Mouse (Mus musculus) heart, embryonic 11.5 days (tissue): Measurements from ENCODE around the gene Pcsk7. TPM values are rescaled to one million over a fixed set of nuclear protein-coding genes. Genes with fewer than 3 reads are reported as not detected.

ENCODE experiments used
- ATAC-seq: fragments of 200-750 bp; cut with Nextera tagmentation; replicated peaks from 2 replicates; pipeline ENCODE4 v1.8.0; 2017; ENCODE audit warnings: moderate library complexity; ENCODE audit not compliant: insufficient number of reproducible peaks, low FRiP score, low TSS enrichment
- H3K27ac ChIP-seq: fragments of 300-500 bp; sonication (generic); 2 replicates; pipeline ENCODE4 v1.5.1; 2014; ENCODE audit warnings: mild to moderate bottlenecking, low read depth, low read length
- H3K27me3 ChIP-seq: fragments of 300-500 bp; sonication (generic); 2 replicates; pipeline ENCODE4 v1.6.1; 2014; ENCODE audit warnings: mild to moderate bottlenecking, low read length, mixed read lengths; ENCODE audit not compliant: control insufficient read depth, insufficient read depth
- H3K36me3 ChIP-seq: fragments of 300-500 bp; sonication (generic); 2 replicates; pipeline ENCODE4 v1.6.1; 2014; ENCODE audit warnings: mild to moderate bottlenecking, low read length, moderate library complexity, mixed read lengths; ENCODE audit not compliant: control insufficient read depth, insufficient read depth
- H3K4me1 ChIP-seq: fragments of 300-500 bp; sonication (generic); 2 replicates; pipeline ENCODE4 v1.6.1; 2014; ENCODE audit warnings: low read length; ENCODE audit not compliant: control insufficient read depth, insufficient read depth
- H3K4me2 ChIP-seq: fragments of 300-500 bp; sonication (generic); 2 replicates; pipeline ENCODE4 v1.6.1; 2014; ENCODE audit warnings: mild to moderate bottlenecking, moderate library complexity
- H3K4me3 ChIP-seq: fragments of 300-500 bp; sonication (generic); 2 replicates; pipeline ENCODE4 v1.5.1; 2014; ENCODE audit warnings: low read depth, low read length
- H3K9ac ChIP-seq: fragments of 300-500 bp; sonication (generic); 2 replicates; pipeline ENCODE4 v1.6.1; 2014; ENCODE audit warnings: mild to moderate bottlenecking, low read depth, low read length, moderate library complexity
- H3K9me3 ChIP-seq: fragments of 300-500 bp; sonication (generic); replicated peaks from 2 replicates; pipeline ENCODE4 v1.6.1; 2016; ENCODE audit warnings: low read length; ENCODE audit not compliant: control insufficient read depth
- WGBS: fragments of 180-500 bp; shearing (Covaris S2); extraction: QIAGEN DNeasy Blood & Tissue Kit; methylation state at CpG from one replicate; pipeline ENCODE4 v1.1.7; 2014; ENCODE audit not compliant: insufficient replicate concordance; 5-methylcytosine and 5-hydroxymethylcytosine counted together
- polyA plus RNA-seq: library from polyadenylated mRNA; unstranded; fragments of >200 nt; fragmentation: Nextera tagmentation; extraction: Ambion mirVana; gene quantifications from 2 replicates; pipeline ENCODE4 v1.2.1, GENCODE M21; 2014

Gene Pcsk7
- polyA plus RNA-seq, 1 experiment from 2014 or later, result 11.2 TPM

DNA sequence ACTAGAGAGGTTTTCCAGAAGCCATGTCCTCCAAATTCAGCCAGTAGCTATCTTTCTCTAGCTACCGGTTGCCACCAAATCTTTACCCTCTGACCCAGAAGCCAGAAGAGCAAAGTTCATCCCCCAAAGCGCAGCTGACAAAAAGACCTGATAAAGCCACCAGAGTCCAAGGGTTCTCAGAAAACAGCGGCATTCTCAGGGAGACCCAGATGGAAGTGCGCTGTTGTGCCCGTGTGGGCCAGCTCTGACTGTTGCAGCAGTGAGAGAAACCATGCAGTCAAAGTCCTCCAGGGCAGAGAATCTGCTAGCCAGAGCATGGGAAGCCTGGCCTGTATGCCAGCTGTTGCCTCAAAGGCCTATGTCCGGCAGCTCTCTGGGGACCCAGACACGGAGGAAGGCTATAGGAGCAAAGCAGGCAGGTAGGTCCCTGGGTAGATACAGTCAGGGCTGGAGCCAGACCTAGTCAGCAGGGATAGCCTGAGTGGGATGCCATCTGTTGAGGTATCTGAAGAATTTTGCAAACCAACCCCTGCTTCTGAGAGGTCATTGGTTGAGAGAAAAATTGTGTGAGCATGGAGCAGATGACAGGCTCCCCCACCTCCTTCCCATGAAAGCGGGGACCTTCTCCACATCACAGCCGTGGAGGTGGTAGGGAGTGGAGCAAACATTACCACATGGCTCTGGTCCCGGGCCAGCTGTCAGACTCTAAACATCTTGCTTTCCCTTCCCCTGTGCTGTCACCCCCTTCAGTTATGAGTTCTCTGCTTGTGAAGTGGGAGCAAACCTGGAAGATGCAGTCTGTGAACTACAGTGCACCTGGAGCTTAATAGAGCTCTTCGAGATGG is 26.5 kb downstream of the Pcsk7 start:
- H3K27ac ChIP-seq, result no peak overlapping the region
- 57% methylated on average over 11 of the region's 11 CpGs for WGBS
- H3K9ac ChIP-seq, result 0 out of 2 replicates have a peak overlapping the region, but pooled peaks have one; percentile 47
- peaks cover 24% of the 10 kb centered on the region for H3K4me1 ChIP-seq
- no peak for ATAC-seq
- H3K9me3 ChIP-seq, result no peaks in the 10 kb centered on the region
- peaks cover 15% of the 10 kb centered on the region for H3K36me3 ChIP-seq
- no peaks in the 10 kb centered on the region for H3K27me3 ChIP-seq
- H3K4me2 ChIP-seq, result peak overlapping the region; percentile 62
- 0 out of 2 replicates have a peak overlapping the region, but pooled peaks have one; percentile 5 for H3K4me3 ChIP-seq

DNA sequence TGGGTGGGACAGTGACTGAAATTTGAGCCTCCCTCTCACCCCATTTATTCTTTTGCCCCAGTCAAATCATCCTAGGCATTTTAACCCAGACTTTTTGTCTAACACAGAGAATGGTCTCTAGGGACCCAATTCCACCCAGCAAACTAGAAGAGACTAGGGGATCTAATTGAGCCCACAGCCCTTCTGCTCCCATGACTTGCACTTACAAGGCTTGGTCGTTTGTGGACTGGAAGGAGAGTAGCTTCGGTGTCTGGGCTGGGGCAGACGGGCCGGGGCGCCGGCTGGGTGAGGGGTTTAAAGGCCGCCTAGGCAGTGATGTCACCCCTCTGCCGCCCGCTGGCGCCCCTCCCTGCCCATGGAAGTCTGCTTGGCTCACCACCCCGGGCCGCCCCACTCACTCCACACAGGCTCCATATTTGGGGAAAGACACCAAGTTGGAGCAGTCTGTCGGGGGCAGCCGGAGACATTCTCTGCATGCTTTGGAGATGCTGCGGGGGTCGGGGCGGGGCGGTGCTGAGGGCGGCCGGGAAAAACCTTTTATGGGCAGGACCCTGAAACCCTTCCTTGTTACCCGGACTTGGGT is 29.4 kb downstream of the Pcsk7 start, which contains the start of gene Tagln:
TSS of gene Tagln (minus strand) at position 431 of the 583 bp plus-strand sequence.
- peak within 1 kb of the TSS; percentile 38 for H3K4me3 ChIP-seq
- 4% methylated on average over 21 of the region's 21 CpGs for WGBS
- peak within 1 kb of the TSS; percentile 74 for H3K27ac ChIP-seq
- H3K4me1 ChIP-seq, result peaks cover 24% of the 10 kb centered on the region
- peak; percentile 61; the same call in 1 of the 2 replicates for ATAC-seq
- H3K9me3 ChIP-seq, result no peaks in the 10 kb centered on the region
- peak within 1 kb of the TSS; percentile 62 for H3K4me2 ChIP-seq
- H3K27me3 ChIP-seq, result no peaks in the 10 kb centered on the region
- peaks cover 14% of the 10 kb centered on the region for H3K36me3 ChIP-seq
- peak within 1 kb of the TSS; percentile 68 for H3K9ac ChIP-seq

DNA sequence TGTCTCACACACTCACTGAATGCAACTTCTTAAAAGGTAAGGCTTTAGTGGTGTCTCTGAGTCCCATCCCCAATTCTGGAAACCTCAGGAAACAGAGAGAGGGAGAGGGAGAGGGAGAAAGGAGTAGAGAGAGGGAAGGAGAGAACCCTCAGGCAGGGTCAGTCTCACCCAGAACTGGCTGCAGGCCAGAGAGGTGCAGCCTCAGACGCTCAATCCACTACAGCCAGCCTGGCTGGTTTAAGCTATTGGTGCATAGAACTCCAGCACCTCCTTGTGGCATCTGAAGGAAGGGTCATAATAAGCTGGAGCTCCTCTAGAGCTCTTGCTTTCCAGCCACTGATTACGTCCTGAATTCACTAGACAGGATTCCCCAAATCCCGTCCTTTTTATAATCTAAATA is 30.6 kb downstream of the Pcsk7 start:
- no peak overlapping the region for H3K4me3 ChIP-seq
- no peak; the same call in 1 of the 2 replicates for ATAC-seq
- H3K27me3 ChIP-seq, result no peaks in the 10 kb centered on the region
- no peaks in the 10 kb centered on the region for H3K9me3 ChIP-seq
- H3K27ac ChIP-seq, result peak overlapping the region; percentile 74
- H3K4me2 ChIP-seq, result no peak overlapping the region
- H3K36me3 ChIP-seq, result peaks cover 8% of the 10 kb centered on the region; the same call in 1 of the 2 replicates
- H3K4me1 ChIP-seq, result peaks cover 24% of the 10 kb centered on the region
- 20% methylated on average over 3 of the region's 3 CpGs for WGBS
- no peak overlapping the region for H3K9ac ChIP-seq

- Histone ChIP-seq H3K4me1 (peaks cover 18% of the 10 kb centered on the region), H3K36me3 (peaks cover 19% of the 10 kb centered on the region), H3K4me3 (no peak overlapping the region), H3K27ac (no peak overlapping the region), H3K9ac (no peak overlapping the region), H3K27me3 (no peaks in the 10 kb centered on the region), H3K9me3 (no peaks in the 10 kb centered on the region), H3K4me2 (no peak overlapping the region)
- ATAC-seq, result no peak
- WGBS, result 90% methylated on average over 8 of the region's 8 CpGs
Observed at GRCm38 (mm10) chr9:45938088-45938487, 31.8 kb downstream of the Pcsk7 start.

GRCm38 (mm10) chr9:45938952-45939637 is 32.8 kb downstream of the Pcsk7 start:
- no peak for ATAC-seq
- H3K9me3 ChIP-seq, result no peaks in the 10 kb centered on the region
- no peak overlapping the region for H3K4me2 ChIP-seq
- no peak overlapping the region for H3K27ac ChIP-seq
- H3K4me1 ChIP-seq, result peaks cover 17% of the 10 kb centered on the region
- no peak overlapping the region for H3K9ac ChIP-seq
- peaks cover 25% of the 10 kb centered on the region for H3K36me3 ChIP-seq
- no peak overlapping the region for H3K4me3 ChIP-seq
- 81% methylated on average over 15 of the region's 15 CpGs for WGBS
- H3K27me3 ChIP-seq, result no peaks in the 10 kb centered on the region

DNA sequence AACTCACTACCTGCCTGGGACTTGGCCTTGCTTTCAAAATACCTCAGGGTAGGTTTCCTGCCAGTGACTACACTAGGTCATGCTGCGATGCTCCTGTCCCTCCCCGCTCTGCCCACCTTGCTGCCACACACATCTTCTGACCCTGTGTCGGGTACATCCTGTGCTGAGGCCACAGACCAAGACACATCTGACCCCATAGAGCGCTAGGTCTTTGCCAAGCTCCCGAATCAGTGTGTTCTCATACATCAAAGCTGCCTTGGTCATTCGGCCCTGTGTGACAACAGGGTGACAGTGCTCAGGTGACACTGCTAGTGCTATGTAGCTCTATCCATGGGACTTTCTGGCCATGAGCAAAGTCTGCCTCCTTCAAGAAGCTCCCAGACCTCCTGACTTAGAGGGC is 33.5 kb downstream of the Pcsk7 start:
- no peaks in the 10 kb centered on the region for H3K27me3 ChIP-seq
- no peak overlapping the region for H3K4me2 ChIP-seq
- no peak overlapping the region for H3K4me3 ChIP-seq
- H3K4me1 ChIP-seq, result peaks cover 13% of the 10 kb centered on the region
- ATAC-seq, result no peak
- no peak overlapping the region for H3K27ac ChIP-seq
- H3K9me3 ChIP-seq, result no peaks in the 10 kb centered on the region
- peaks cover 31% of the 10 kb centered on the region for H3K36me3 ChIP-seq
- no peak overlapping the region for H3K9ac ChIP-seq
- 85% methylated on average over 6 of the region's 6 CpGs for WGBS

GRCm38 (mm10) chr9:45941329-45941888 is 35.1 kb downstream of the Pcsk7 start:
- Histone ChIP-seq H3K4me1 (peaks cover 4% of the 10 kb centered on the region), H3K27me3 (no peaks in the 10 kb centered on the region), H3K36me3 (peaks cover 35% of the 10 kb centered on the region), H3K27ac (no peak overlapping the region), H3K4me2 (no peak overlapping the region), H3K9me3 (no peaks in the 10 kb centered on the region), H3K9ac (no peak overlapping the region), H3K4me3 (no peak overlapping the region)
- no peak for ATAC-seq
- WGBS, result 63% methylated on average over 18 of the region's 18 CpGs

DNA sequence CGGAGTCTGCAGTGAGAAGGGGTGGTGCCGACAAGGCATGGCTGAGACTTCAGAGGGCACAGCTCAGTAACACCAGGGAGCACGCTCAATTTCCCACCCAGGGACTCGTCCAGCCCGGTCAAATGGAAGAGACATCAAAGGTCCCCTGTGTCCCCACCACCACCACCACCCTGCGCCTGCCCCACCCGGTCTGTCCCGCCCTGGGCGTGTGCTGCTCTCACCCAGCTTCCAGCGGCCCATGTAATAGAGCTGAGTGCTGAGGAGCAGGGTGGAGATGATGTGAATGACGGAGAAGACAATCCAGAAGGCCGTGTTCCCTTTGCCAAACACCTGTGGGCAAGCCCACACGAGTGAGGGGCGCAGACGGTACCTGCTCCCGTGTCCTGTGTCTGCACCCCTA is 36.2 kb downstream of the Pcsk7 start:
- H3K4me2 ChIP-seq, result no peak overlapping the region
- ATAC-seq, result no peak
- H3K27me3 ChIP-seq, result no peaks in the 10 kb centered on the region
- peaks cover 35% of the 10 kb centered on the region for H3K36me3 ChIP-seq
- no peak overlapping the region for H3K4me3 ChIP-seq
- no peak overlapping the region for H3K27ac ChIP-seq
- no peaks in the 10 kb centered on the region for H3K9me3 ChIP-seq
- WGBS, result 87% methylated on average over 16 of the region's 16 CpGs
- H3K4me1 ChIP-seq, result no peaks in the 10 kb centered on the region
- H3K9ac ChIP-seq, result no peak overlapping the region
